Mouse (Mus musculus) embryonic facial prominence, embryonic 11.5 days (tissue): ENCODE measurements around the gene Mrps15. TPM values are rescaled to one million over a fixed set of nuclear protein-coding genes. Genes with fewer than 3 reads are reported as not detected.
"Not testable (repeated sequence)": the region's sequence is repeated elsewhere in the genome, so short reads cannot be mapped to it uniquely, and the experiment has no call there.

Experiments
- ATAC-seq: fragments of 200-750 bp; cut with Nextera tagmentation; replicated peaks from 2 replicates; pipeline ENCODE4 v1.8.0; 2017; ENCODE audit warnings: low read depth; ENCODE audit not compliant: insufficient number of reproducible peaks, low FRiP score, low TSS enrichment
- DNase-seq: peaks from one replicate; pipeline ENCODE4 v3.0.0-alpha.2; 2015; ENCODE audit warnings: low spot score
- H3K27ac ChIP-seq: fragments of 300-500 bp; sonication (generic); replicated peaks from 2 replicates; pipeline ENCODE4 v1.5.1; 2014; ENCODE audit warnings: mild to moderate bottlenecking, low read depth, low read length, control low read depth
- H3K27me3 ChIP-seq: fragments of 300-500 bp; sonication (generic); 2 replicates; pipeline ENCODE4 v1.6.1; 2014; ENCODE audit warnings: mild to moderate bottlenecking, low read length, moderate library complexity, mixed read lengths; ENCODE audit not compliant: control insufficient read depth, insufficient read depth
- H3K36me3 ChIP-seq: fragments of 300-500 bp; sonication (generic); replicated peaks from 2 replicates; pipeline ENCODE4 v1.6.1; 2014; ENCODE audit warnings: low read depth, mild to moderate bottlenecking, low read length, moderate library complexity, mixed read lengths; ENCODE audit not compliant: control insufficient read depth, insufficient read depth
- H3K4me1 ChIP-seq: fragments of 300-500 bp; sonication (generic); 2 replicates; pipeline ENCODE4 v1.6.1; 2014; ENCODE audit warnings: low read length, mixed read lengths; ENCODE audit not compliant: control insufficient read depth, insufficient read depth
- H3K4me2 ChIP-seq: fragments of 300-500 bp; sonication (generic); 2 replicates; pipeline ENCODE4 v1.6.1; 2014; ENCODE audit warnings: low read depth, mild to moderate bottlenecking, control low read depth, low read length, moderate library complexity
- H3K4me3 ChIP-seq: fragments of 300-500 bp; sonication (generic); 2 replicates; pipeline ENCODE4 v1.5.1; 2014; ENCODE audit warnings: low read depth, low read length, control low read depth
- H3K9ac ChIP-seq: fragments of 300-500 bp; sonication (generic); replicated peaks from 2 replicates; pipeline ENCODE4 v1.6.1; 2014; ENCODE audit warnings: mild to moderate bottlenecking, control low read depth, low read length
- H3K9me3 ChIP-seq: fragments of 300-500 bp; sonication (generic); replicated peaks from 2 replicates; pipeline ENCODE4 v1.6.1; 2016; ENCODE audit warnings: mild to moderate bottlenecking, low read length, inconsistent platforms, mixed read lengths; ENCODE audit not compliant: control insufficient read depth
- WGBS: fragments of 180-500 bp; shearing (Covaris S2); extraction: QIAGEN DNeasy Blood & Tissue Kit; methylation state at CpG from one replicate; pipeline ENCODE4 v1.1.7; 2014; 5-methylcytosine and 5-hydroxymethylcytosine counted together
- polyA plus RNA-seq: library from polyadenylated mRNA; unstranded; fragments of >200 nt; fragmentation: Nextera tagmentation; extraction: Ambion mirVana; gene quantifications from 2 replicates; pipeline ENCODE4 v1.2.1, GENCODE M21; 2014

Gene Mrps15
- polyA plus RNA-seq, 1 experiment from 2014 or later = 177 TPM

GRCm38 (mm10) chr4:126083021-126083420 lies 36.3 kb downstream of the Mrps15 start:
- no peak overlapping the region for H3K9ac ChIP-seq
- H3K9me3 ChIP-seq = no peaks in the 10 kb centered on the region
- H3K27me3 ChIP-seq = no peaks in the 10 kb centered on the region
- 91% methylated on average over 9 of the region's 9 CpGs for WGBS
- no peak overlapping the region for H3K4me3 ChIP-seq
- ATAC-seq (no peak), DNase-seq (no peak)
- H3K4me1 ChIP-seq = no peaks in the 10 kb centered on the region
- H3K4me2 ChIP-seq = no peak overlapping the region
- no peaks in the 10 kb centered on the region for H3K36me3 ChIP-seq
- H3K27ac ChIP-seq = no peak overlapping the region

GRCm38 (mm10) chr4:126084382-126084781 lies 37.7 kb downstream of the Mrps15 start:
- Histone ChIP-seq H3K4me1 (no peaks in the 10 kb centered on the region), H3K4me3 (no peak overlapping the region), H3K27me3 (no peaks in the 10 kb centered on the region), H3K9ac (no peak overlapping the region), H3K36me3 (no peaks in the 10 kb centered on the region), H3K27ac (no peak overlapping the region), H3K4me2 (no peak overlapping the region), H3K9me3 (no peaks in the 10 kb centered on the region)
- DNase-seq (no peak), ATAC-seq (no peak)
- 56% methylated on average over 8 of the region's 8 CpGs for WGBS

- Histone ChIP-seq H3K9ac (no peak overlapping the region), H3K4me2 (no peak overlapping the region), H3K36me3 (no peaks in the 10 kb centered on the region), H3K27me3 (no peaks in the 10 kb centered on the region), H3K4me1 (no peaks in the 10 kb centered on the region), H3K9me3 (no peaks in the 10 kb centered on the region), H3K4me3 (no peak overlapping the region), H3K27ac (no peak overlapping the region)
- WGBS = 34% methylated on average over 7 of the region's 7 CpGs
- peak; percentile 89 for DNase-seq
- 0 out of 2 replicates have a peak, but pooled peaks have one; percentile 51 for ATAC-seq
Measured at GRCm38 (mm10) chr4:126085996-126086576, 39.4 kb downstream of the Mrps15 start.

- Histone ChIP-seq H3K4me3 (no peak overlapping the region), H3K27ac (no peak overlapping the region), H3K36me3 (no peaks in the 10 kb centered on the region), H3K9ac (no peak overlapping the region), H3K4me2 (no peak overlapping the region), H3K4me1 (no peaks in the 10 kb centered on the region), H3K27me3 (no peaks in the 10 kb centered on the region), H3K9me3 (no peaks in the 10 kb centered on the region)
- no peak for ATAC-seq
- WGBS = 74% methylated on average over 7 of the region's 7 CpGs
- DNase-seq = no peak
Measured at GRCm38 (mm10) chr4:126090101-126090847, 43.5 kb downstream of the Mrps15 start.

- H3K36me3 ChIP-seq = no peaks in the 10 kb centered on the region
- no peak overlapping the region for H3K4me3 ChIP-seq
- no peaks in the 10 kb centered on the region for H3K27me3 ChIP-seq
- ATAC-seq (no peak), DNase-seq (no peak)
- no peak overlapping the region for H3K9ac ChIP-seq
- 82% methylated on average over 4 of the region's 4 CpGs for WGBS
- H3K9me3 ChIP-seq = no peaks in the 10 kb centered on the region
- no peaks in the 10 kb centered on the region for H3K4me1 ChIP-seq
- H3K27ac ChIP-seq = no peak overlapping the region
- H3K4me2 ChIP-seq = no peak overlapping the region
Measured at GRCm38 (mm10) chr4:126090848-126091124, 44.1 kb downstream of the Mrps15 start.

- no peaks in the 10 kb centered on the region for H3K27me3 ChIP-seq
- ATAC-seq (no peak), DNase-seq (no peak)
- H3K36me3 ChIP-seq = no peaks in the 10 kb centered on the region
- no peaks in the 10 kb centered on the region for H3K4me1 ChIP-seq
- 79% methylated on average over 8 of the region's 8 CpGs for WGBS
- H3K9me3 ChIP-seq = no peaks in the 10 kb centered on the region
- H3K4me3 ChIP-seq = no peak overlapping the region
- no peak overlapping the region for H3K27ac ChIP-seq
- H3K4me2 ChIP-seq = no peak overlapping the region
- H3K9ac ChIP-seq = no peak overlapping the region
Measured at GRCm38 (mm10) chr4:126091873-126092272, 45.1 kb downstream of the Mrps15 start.

GRCm38 (mm10) chr4:126095622-126096430 lies 49.1 kb downstream of the Mrps15 start:
- not testable (repeated sequence) for H3K4me2 ChIP-seq, H3K4me1 ChIP-seq
- whole genome bisulfite sequencing = 60% methylated on average over 14 of the region's 14 CpGs

More at GRCm38 (mm10) chr4:126095622-126096430, 49.1 kb downstream of the Mrps15 start:
- H3K27ac ChIP-seq, ATAC-seq, H3K9ac ChIP-seq, DNase-seq, H3K9me3 ChIP-seq, H3K4me3 ChIP-seq, H3K27me3 ChIP-seq, H3K36me3 ChIP-seq: not testable (repeated sequence)
